Mouse (Mus musculus): ENCODE data around the gene Fem1a.

Gene Fem1a

GRCm38 (mm10) chr17:56303847-56304586 is 47.4 kb downstream of the Fem1a start:
- peak; percentile 89 for DNase-seq (ENCODE audit: low spot score)

DNA sequence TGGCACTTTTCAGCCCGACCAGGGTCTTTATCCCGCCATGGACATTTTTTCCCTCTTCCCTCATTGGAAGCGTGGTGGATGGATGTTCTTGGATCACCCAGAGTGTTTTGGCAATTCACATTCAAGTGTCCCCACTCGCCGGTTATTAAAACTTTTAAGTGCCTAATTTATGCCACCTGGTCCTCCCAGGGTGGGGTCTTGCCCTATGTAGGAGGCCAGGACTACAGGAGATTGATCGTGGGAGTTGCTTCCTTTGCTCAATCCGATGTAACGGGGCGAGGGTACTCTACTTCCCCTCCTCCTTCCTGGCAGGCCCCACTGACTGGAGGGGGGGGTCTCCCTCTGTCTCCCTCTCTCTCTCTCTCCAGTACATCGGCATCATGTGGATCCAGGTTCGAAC is 48.1 kb downstream of the Fem1a start:
- DNase-seq (ENCODE audit: low spot score) = no peak

DNA sequence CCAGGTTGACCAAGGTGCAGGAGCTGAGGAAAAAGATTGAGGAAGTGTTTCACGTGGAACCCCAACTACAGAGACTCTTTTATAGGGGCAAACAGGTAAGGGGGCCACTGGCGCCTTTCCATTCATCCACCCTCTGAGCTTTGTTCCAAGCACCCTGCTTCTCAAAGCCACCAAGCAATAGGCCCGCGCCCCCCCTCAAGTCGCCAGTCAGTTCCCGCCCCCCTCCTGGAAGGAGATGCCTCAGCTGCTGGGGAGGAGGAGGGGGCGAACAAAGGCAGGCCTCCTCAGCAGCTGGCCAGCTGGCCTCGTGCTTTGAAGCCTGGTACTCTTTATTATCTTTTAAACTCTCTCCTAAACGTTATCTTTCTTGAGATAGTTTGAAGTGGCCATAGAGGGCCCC is 48.5 kb downstream of the Fem1a start:
- DNase-seq (ENCODE audit: low spot score) = no peak

- no peak for DNase-seq (ENCODE audit: low spot score)
Observed at GRCm38 (mm10) chr17:56305826-56306225, 49.2 kb downstream of the Fem1a start.

DNA sequence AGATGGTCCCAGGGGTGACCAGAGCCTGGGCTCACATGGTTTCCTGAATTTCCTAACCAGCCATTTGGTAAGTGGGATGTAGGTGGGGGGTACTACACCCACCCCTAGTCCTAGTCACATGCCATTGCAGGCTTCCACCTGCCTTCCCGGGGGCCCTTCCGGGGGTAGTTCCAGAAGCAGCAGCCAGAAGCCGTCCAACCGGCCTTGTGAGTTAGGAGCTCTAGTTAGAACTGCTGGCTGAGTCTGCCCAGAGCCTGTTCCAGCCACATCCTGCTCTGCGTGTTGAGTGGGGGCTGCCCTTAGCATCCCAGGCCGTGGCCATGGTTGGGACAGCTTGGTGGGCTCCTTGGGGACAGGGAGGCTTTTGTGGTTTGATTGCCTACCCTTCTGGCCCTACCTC is 51.5 kb downstream of the Fem1a start:
- no peak for DNase-seq (ENCODE audit: low spot score)

DNA sequence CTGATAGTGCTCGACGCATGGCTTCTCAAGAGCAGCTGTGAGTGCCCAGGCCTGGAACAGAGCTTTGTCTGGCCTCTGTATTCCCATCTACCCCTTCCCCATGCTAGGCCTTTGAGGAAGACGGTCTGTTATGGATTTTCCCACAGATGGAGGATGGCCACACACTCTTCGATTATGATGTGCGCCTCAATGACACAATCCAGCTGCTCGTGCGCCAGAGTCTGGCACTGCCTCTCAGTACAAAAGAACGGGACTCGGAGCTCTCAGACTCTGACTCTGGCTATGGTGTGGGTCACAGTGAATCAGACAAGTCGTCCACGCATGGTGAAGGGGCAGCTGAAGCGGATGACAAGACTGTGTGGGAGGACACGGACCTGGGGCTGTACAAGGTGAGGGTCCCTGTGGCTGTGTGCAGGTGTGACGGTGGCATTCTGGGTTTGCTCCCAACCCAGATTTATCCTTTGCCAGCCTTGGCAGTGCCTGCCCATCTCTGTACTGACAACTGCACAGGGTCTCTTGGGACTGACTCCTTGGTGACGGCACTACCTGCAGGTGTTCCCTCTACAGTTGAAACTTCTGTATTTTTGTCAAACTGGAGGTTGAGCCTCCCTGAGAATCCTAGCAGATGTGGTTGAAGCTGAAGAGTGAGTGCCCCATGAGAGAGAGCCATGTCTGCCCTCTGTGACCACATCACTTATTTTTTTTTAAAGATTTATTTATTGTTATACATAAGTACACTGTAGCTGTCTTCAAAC is 52.8 kb downstream of the Fem1a start:
- no peak for DNase-seq (ENCODE audit: low spot score)
